Mouse (Mus musculus): ENCODE results near the gene Mob3b. TPM values are rescaled to one million over a fixed set of nuclear protein-coding genes. Genes with fewer than 3 reads are reported as not detected.
A peak's percentile ranks its signal among the peaks of the same experiment; 100 is the strongest.

The Mob3b gene
- polyA plus RNA-seq, 1 experiment from 2014 or later: 30.2 TPM

- Histone ChIP-seq H3K4me3 (replicated peaks) (no peak overlapping the region), H3K9me3 (no peaks in the 10 kb centered on the region), H3K36me3 (no peaks in the 10 kb centered on the region), H3K4me2 (replicated peaks) (no peak overlapping the region), H3K27ac (no peak overlapping the region), H3K27me3 (replicated peaks) (no peaks in the 10 kb centered on the region), H3K4me1 (replicated peaks) (peaks cover 15% of the 10 kb centered on the region; the same call in 1 of the 2 replicates), H3K9ac (no peak overlapping the region)
- 57% methylated on average over 6 of the region's 6 CpGs for WGBS
- no peak for ATAC-seq
These were observed 151.2 kb downstream of the Mob3b start for GRCm38 (mm10) chr4:35006056-35006455.

DNA sequence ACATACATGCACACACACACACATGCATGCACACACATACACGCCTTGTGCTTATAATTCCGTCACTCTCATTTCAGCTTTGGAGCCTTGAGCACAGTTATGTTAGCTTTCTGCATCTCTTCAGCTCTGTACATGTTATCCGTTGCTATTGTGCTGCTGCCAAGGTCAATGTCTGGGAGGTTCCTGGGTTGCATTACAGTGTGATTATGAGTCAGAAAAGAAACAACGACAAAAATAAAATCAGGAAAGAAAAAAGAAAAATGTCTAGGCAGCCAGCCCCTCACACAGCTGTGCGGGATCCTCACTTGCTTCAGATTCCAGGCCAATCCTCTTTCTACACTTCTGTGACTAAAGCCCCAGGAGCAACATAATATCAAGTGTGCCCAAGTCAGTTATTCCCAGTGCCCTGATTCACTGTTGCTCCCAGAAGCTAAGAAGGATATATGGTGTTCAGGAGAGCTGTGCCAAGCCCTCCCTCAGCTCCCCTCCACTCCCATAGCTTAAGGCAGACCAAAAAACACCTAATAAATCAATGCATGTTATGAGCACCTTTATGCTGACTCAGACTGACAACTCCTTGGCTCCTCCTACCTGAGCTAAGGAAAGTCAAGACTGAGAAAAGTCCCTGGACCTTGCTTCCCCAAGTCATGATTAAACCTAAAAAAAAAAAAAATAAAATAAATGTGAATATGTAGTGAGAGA lies 152.1 kb downstream of the Mob3b start:
- Histone ChIP-seq H3K9ac (no peak overlapping the region), H3K27me3 (replicated peaks) (no peaks in the 10 kb centered on the region), H3K4me3 (replicated peaks) (no peak overlapping the region), H3K4me2 (replicated peaks) (no peak overlapping the region), H3K36me3 (no peaks in the 10 kb centered on the region), H3K9me3 (no peaks in the 10 kb centered on the region), H3K27ac (peak overlapping the region; percentile 37; the same call in 1 of the 2 replicates), H3K4me1 (replicated peaks) (peaks cover 15% of the 10 kb centered on the region; the same call in 1 of the 2 replicates)
- ATAC-seq: peak; percentile 54
- WGBS: 58% methylated on average over 5 of the region's 5 CpGs

DNA sequence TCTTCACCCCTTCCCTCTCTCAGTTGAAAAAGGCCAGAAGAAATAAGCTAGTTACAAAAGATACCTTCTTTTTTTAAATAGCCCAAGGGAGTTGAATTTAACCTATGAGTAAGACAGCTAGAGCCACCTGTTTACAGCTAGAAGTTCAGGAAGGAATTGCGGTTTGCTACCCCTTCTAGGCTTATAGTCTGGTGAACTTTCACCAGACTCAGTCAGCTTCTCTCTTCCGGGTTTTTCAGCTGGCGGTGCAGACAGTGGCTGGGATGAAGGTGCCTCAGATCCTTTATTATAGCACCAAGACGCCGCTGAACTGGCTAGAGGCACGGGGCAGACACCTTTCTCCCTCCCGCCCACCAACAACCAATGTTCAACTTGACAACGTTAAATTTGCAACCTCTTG lies 152.8 kb downstream of the Mob3b start:
- WGBS: 60% methylated on average over 8 of the region's 8 CpGs
- H3K4me1 ChIP-seq (replicated peaks): peaks cover 15% of the 10 kb centered on the region; the same call in 1 of the 2 replicates
- no peaks in the 10 kb centered on the region for H3K9me3 ChIP-seq
- H3K4me3 ChIP-seq (replicated peaks): no peak overlapping the region
- H3K4me2 ChIP-seq (replicated peaks): no peak overlapping the region
- H3K36me3 ChIP-seq: no peaks in the 10 kb centered on the region
- no peaks in the 10 kb centered on the region for H3K27me3 ChIP-seq (replicated peaks)
- peak; percentile 60 for ATAC-seq
- no peak overlapping the region for H3K9ac ChIP-seq
- 0 out of 2 replicates have a peak overlapping the region, but pooled peaks have one; percentile 37 for H3K27ac ChIP-seq

- ATAC-seq: no peak
- Histone ChIP-seq H3K9me3 (no peaks in the 10 kb centered on the region), H3K4me1 (replicated peaks) (peaks cover 15% of the 10 kb centered on the region; the same call in 1 of the 2 replicates), H3K27ac (no peak overlapping the region), H3K4me3 (replicated peaks) (no peak overlapping the region), H3K9ac (no peak overlapping the region), H3K36me3 (no peaks in the 10 kb centered on the region), H3K4me2 (replicated peaks) (no peak overlapping the region), H3K27me3 (replicated peaks) (no peaks in the 10 kb centered on the region)
- 89% methylated on average over 8 of the region's 8 CpGs for WGBS
These were observed 153.5 kb downstream of the Mob3b start for GRCm38 (mm10) chr4:35003550-35004326.

GRCm38 (mm10) chr4:34996616-34997015 lies 160.7 kb downstream of the Mob3b start:
- Histone ChIP-seq H3K4me2 (replicated peaks) (no peak overlapping the region), H3K27me3 (replicated peaks) (no peaks in the 10 kb centered on the region), H3K9me3 (no peaks in the 10 kb centered on the region), H3K4me1 (replicated peaks) (peaks cover 19% of the 10 kb centered on the region), H3K27ac (no peak overlapping the region), H3K36me3 (no peaks in the 10 kb centered on the region), H3K4me3 (replicated peaks) (no peak overlapping the region), H3K9ac (no peak overlapping the region)
- ATAC-seq: no peak
- 86% methylated on average over 7 of the region's 7 CpGs for WGBS

GRCm38 (mm10) chr4:34993639-34993975 lies 163.7 kb downstream of the Mob3b start:
- H3K4me1 ChIP-seq (replicated peaks): peaks cover 25% of the 10 kb centered on the region
- no peak for ATAC-seq
- H3K4me2 ChIP-seq (replicated peaks): peak overlapping the region; percentile 28; the same call in 1 of the 2 replicates
- WGBS: 44% methylated on average over 6 of the region's 6 CpGs
- H3K27ac ChIP-seq: peak overlapping the region; percentile 67
- H3K27me3 ChIP-seq (replicated peaks): no peaks in the 10 kb centered on the region
- H3K9me3 ChIP-seq: no peaks in the 10 kb centered on the region
- no peak overlapping the region for H3K4me3 ChIP-seq (replicated peaks)
- H3K36me3 ChIP-seq: no peaks in the 10 kb centered on the region
- no peak overlapping the region for H3K9ac ChIP-seq

- ATAC-seq: peak; percentile 29; the same call in 1 of the 2 replicates
- Histone ChIP-seq H3K36me3 (no peaks in the 10 kb centered on the region), H3K4me2 (replicated peaks) (peak overlapping the region; percentile 28), H3K27ac (peak overlapping the region; percentile 40; the same call in 1 of the 2 replicates), H3K9me3 (no peaks in the 10 kb centered on the region), H3K4me3 (replicated peaks) (no peak overlapping the region), H3K4me1 (replicated peaks) (peaks cover 25% of the 10 kb centered on the region), H3K27me3 (replicated peaks) (no peaks in the 10 kb centered on the region), H3K9ac (no peak overlapping the region)
- WGBS: 33% methylated on average over 22 of the region's 22 CpGs
These were observed 164.2 kb downstream of the Mob3b start for GRCm38 (mm10) chr4:34992866-34993638.

- peak overlapping the region; percentile 28; the same call in 1 of the 2 replicates for H3K4me2 ChIP-seq (replicated peaks)
These were observed 165.1 kb downstream of the Mob3b start for GRCm38 (mm10) chr4:34991891-34992865.

DNA sequence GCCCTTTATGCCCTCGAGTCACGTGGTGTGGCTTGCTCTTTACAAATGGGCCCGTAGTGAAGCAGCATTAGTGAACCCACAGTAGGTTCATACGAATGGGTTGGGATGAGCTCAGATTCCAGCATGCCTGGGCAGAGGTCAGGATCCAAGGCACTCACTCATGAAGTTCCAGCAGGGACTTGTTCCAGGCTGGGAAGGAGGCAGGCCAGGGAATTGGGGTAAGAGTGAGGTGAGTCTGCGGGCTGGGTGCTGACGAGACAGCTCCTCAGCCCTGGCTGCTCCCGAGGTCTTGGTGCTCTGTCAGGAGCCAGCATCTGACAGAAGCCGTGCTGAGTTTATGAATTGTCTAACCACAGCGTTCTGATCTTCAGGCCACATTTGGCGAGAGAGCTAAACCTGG lies 166.2 kb downstream of the Mob3b start:
- Histone ChIP-seq H3K4me1 (replicated peaks) (peaks cover 33% of the 10 kb centered on the region), H3K36me3 (no peaks in the 10 kb centered on the region), H3K27ac (peak overlapping the region; percentile 33; the same call in 1 of the 2 replicates), H3K4me3 (replicated peaks) (no peak overlapping the region), H3K9me3 (no peaks in the 10 kb centered on the region), H3K9ac (no peak overlapping the region), H3K27me3 (replicated peaks) (no peaks in the 10 kb centered on the region), H3K4me2 (replicated peaks) (peak overlapping the region; percentile 25; the same call in 1 of the 2 replicates)
- WGBS: 36% methylated on average over 10 of the region's 10 CpGs
- peak; percentile 57 for ATAC-seq

More at GRCm38 (mm10) chr4:34991891-34992865, 165.1 kb downstream of the Mob3b start:
- H3K4me3 ChIP-seq (replicated peaks): no peak overlapping the region
- 74% methylated on average over 22 of the region's 22 CpGs for WGBS
- no peak overlapping the region for H3K9ac ChIP-seq
- H3K36me3 ChIP-seq: no peaks in the 10 kb centered on the region
- no peaks in the 10 kb centered on the region for H3K27me3 ChIP-seq (replicated peaks)
- H3K27ac ChIP-seq: 0 out of 2 replicates have a peak overlapping the region, but pooled peaks have one; percentile 40
- no peak for ATAC-seq
- H3K9me3 ChIP-seq: no peaks in the 10 kb centered on the region
- H3K4me1 ChIP-seq (replicated peaks): peaks cover 25% of the 10 kb centered on the region

DNA sequence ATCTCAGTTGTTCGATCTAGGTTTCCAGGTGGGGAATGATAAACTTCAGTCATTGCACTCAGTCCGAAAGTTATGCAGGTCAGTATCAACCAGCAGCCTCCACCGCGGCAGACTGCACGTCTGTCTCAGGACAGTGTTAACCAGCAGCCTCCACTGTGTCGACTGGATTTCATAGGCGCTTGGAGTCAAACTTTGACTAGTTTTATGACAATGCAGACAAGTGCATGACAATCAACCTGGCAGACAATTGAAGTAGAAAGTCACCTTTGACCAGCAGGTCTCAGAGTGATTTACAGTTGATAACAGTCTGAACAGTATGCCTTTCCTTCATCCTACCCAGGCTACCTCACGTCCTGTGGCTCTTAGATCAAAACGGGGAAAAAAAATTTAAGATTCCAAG lies 166.6 kb downstream of the Mob3b start:
- H3K27me3 ChIP-seq (replicated peaks): no peaks in the 10 kb centered on the region
- no peaks in the 10 kb centered on the region for H3K9me3 ChIP-seq
- H3K9ac ChIP-seq: no peak overlapping the region
- ATAC-seq: peak; percentile 82
- H3K4me3 ChIP-seq (replicated peaks): no peak overlapping the region
- peak overlapping the region; percentile 25; the same call in 1 of the 2 replicates for H3K4me2 ChIP-seq (replicated peaks)
- H3K27ac ChIP-seq: 0 out of 2 replicates have a peak overlapping the region, but pooled peaks have one; percentile 6
- H3K36me3 ChIP-seq: no peaks in the 10 kb centered on the region
- peaks cover 33% of the 10 kb centered on the region for H3K4me1 ChIP-seq (replicated peaks)
- 60% methylated on average over 9 of the region's 9 CpGs for WGBS

DNA sequence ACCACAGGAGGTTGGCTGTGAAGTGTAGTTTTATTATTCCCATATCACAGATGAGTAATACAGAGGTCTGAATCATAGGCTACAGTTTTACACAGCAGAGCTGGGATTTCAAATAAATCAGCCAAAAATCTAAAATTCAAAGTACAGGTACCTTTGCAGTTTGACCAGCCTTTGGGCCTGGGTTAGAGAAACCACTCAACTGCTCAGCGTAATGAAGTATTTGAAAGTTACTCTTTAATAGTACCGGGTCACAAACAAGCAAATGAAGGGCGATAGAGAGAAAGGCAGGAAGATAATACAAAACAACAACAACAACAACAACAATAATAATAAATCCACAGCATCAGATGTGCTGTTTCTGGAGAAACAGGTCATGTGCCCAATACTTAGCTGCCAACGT lies 169.7 kb downstream of the Mob3b start:
- Histone ChIP-seq H3K27ac (no peak overlapping the region), H3K4me2 (replicated peaks) (no peak overlapping the region), H3K9ac (no peak overlapping the region), H3K9me3 (no peaks in the 10 kb centered on the region), H3K27me3 (replicated peaks) (no peaks in the 10 kb centered on the region), H3K36me3 (no peaks in the 10 kb centered on the region), H3K4me1 (replicated peaks) (peaks cover 24% of the 10 kb centered on the region), H3K4me3 (replicated peaks) (no peak overlapping the region)
- no peak for ATAC-seq
- WGBS: 92% methylated on average over 4 of the region's 4 CpGs

All from intestine, embryonic 15.5 days (tissue).